9 mouse cellular contexts compared by ENCODE assay signal in the genomic region with DNA sequence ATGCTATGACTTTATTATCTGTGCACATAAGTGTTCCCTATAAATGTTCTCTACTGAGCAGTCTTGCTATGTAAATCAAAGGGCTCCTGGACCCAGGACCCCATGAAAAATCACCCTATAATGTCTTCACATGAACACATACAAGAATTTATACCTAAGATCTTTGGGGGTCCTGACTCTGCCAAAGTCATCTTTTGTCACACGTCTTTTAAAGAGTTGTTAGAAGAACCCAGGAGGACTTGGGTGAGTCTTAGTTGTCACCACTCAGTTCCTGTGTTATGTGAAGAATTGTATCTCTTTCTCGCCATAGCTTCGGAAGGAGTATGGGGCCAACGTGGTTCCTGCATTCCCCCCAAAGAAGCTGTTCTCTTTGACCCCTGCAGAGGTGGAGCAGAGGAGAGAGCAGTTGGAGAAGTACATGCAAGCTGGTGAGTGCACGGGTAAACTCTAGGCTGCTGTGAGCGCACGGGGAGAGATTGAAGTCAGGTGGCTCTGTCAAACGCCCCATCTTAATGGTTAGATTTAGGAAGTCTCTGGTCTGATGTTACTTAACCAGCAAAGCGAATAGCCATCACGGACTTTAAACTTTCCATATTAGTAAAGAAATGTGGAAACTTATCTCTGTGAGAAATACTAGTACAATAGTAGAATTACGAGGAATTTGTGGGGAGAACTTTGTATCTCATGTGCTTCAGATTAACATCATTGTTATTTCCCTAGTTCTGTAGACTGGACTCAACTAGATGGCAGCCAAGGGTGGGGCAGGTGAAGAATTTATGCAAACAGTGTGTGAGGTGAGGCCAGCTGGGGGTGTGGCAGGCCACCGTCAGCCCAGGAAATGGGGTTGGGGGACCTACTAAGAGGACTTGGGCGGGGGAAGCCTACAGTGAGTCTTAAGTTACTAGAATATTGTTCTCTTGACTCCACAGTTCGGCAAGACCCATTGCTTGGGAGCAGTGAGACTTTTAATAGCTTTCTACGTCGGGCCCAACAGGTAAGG. TPM values are rescaled to one million over a fixed set of nuclear protein-coding genes. Genes with fewer than 3 reads are reported as not detected.
DNase-seq lines count a peak whose midpoint lies in the region; ATAC-seq lines count a peak whose summit lies in the region.
"Had no signal": no experiment of that assay in that cellular context is flagged by ENCODE, and none has a peak within 500 bp of the region (broad histone marks: within the 10 kb centered on the region; RNA-seq: fewer than 3 reads in every experiment).

No protein-coding gene starts in this region.

- intact Hi-C loops in heart, postnatal 25 days (cut with DNase I), result no loop called here

- peaks cover 66% of the 10 kb centered on the region for H3K79me2 ChIP-seq in macrophage (ENCODE audit: inconsistent target)

- H3K27me3 ChIP-seq in heart, embryonic 10.5 days (ENCODE audit: insufficient read depth, poor library complexity, severe bottlenecking), result no peaks in the 10 kb centered on the region
- no peaks in the 10 kb centered on the region for H3K27me3 ChIP-seq in hindbrain, embryonic 12.5 days

- no peaks in the 10 kb centered on the region for H3K9me3 ChIP-seq in heart, embryonic 10.5 days
- H3K9me3 ChIP-seq in hindbrain, embryonic 12.5 days (replicated peaks), result no peaks in the 10 kb centered on the region

- H3K36me3 ChIP-seq in heart, embryonic 10.5 days, result peaks cover 71% of the 10 kb centered on the region
- H3K36me3 ChIP-seq in hindbrain, embryonic 12.5 days, result peaks cover 68% of the 10 kb centered on the region
- peaks cover 59% of the 10 kb centered on the region for H3K36me3 ChIP-seq in macrophage (ENCODE audit: inconsistent target)

- H3K4me1 ChIP-seq in heart, embryonic 10.5 days, result peaks cover 13% of the 10 kb centered on the region
- H3K4me1 ChIP-seq in hindbrain, embryonic 12.5 days, result peaks cover 22% of the 10 kb centered on the region

- peak overlapping the region; percentile 91 for H3K4me3 ChIP-seq in heart, embryonic 10.5 days
- peak overlapping the region; percentile 80; the same call in 1 of the 2 replicates for H3K4me3 ChIP-seq in hindbrain, embryonic 12.5 days
- H3K4me3 ChIP-seq in macrophage (ENCODE audit: inconsistent target), result peak overlapping the region; percentile 99; the same call in 1 of the 2 replicates

- 90% methylated on average over 16 of the region's 16 CpGs for WGBS in heart, embryonic 10.5 days
- WGBS in hindbrain, embryonic 12.5 days, result 94% methylated on average over 16 of the region's 16 CpGs
- 97% methylated on average over 16 of the region's 16 CpGs for WGBS in macrophage (ENCODE audit: missing documents)

- H3K9ac ChIP-seq in hindbrain, embryonic 12.5 days, result no peak overlapping the region

- no peak for DNase-seq in heart, embryonic 10.5 days (ENCODE audit: low spot score)
- DNase-seq in heart, postnatal 25 days (ENCODE audit: low spot score), result no peak
- DNase-seq in ES-CJ7 (ENCODE audit: low read depth, low spot score), result peak; percentile 76
- DNase-seq in right cerebral cortex, adult 2 months (ENCODE audit: low spot score in 2 of 2), result no peak
- no peak for DNase-seq in adrenal gland, postnatal 14 days
- no peak for DNase-seq in cerebellum, adult 11 months

- peak overlapping the region; percentile 87; the same call in 1 of the 2 replicates for H3K4me2 ChIP-seq in hindbrain, embryonic 12.5 days (replicated peaks)

- no peak for ATAC-seq in hindbrain, embryonic 12.5 days (ENCODE audit: low FRiP score)

- H3K27ac ChIP-seq in heart, embryonic 10.5 days, result no peak overlapping the region
- no peak overlapping the region for H3K27ac ChIP-seq in hindbrain, embryonic 12.5 days
- H3K27ac ChIP-seq in macrophage, result peak overlapping the region; percentile 90

RNA-seq across cellular contexts. Expression of a gene that starts 1.6 kb away (rescaled TPM):
- polyA plus RNA-seq in heart, embryonic 10.5 days (2016; fragmentation: Nextera tagmentation; extraction: Ambion mirVana), result 73.4 and 77.6 TPM in 2 replicates
- 10 to 100 TPM; 51.6 to 55.5 TPM for total RNA-seq in heart, postnatal 25 days (2021)
- 63.0 and 64.4 TPM in 2 replicates for polyA plus RNA-seq in hindbrain, embryonic 12.5 days (2016; fragmentation: Nextera tagmentation; extraction: Ambion mirVana)
- total RNA-seq in macrophage (2018; cell fraction: chromatin; rRNA removed), result 10 to 100 TPM in 16 of 26 experiments, 1 to 10 TPM in 10; 1.5 to 35.5 (median 11.9) TPM
- total RNA-seq in macrophage (2018; cell fraction: cytosol; rRNA removed), result 10 to 100 TPM in 24 of 26 experiments, 1 to 10 TPM in 2; 6.8 to 19.7 (median 13.9) TPM
- 10 to 100 TPM in 16 of 26 experiments, 1 to 10 TPM in 10; 5.3 to 27.3 (median 11.7) TPM for total RNA-seq in macrophage (2018; cell fraction: nucleus; rRNA removed)
- polyA plus RNA-seq in macrophage (2018), result 15.7 to 26.2 TPM (median 16.2 TPM) in 3 replicates
- 42.7 and 64.9 TPM in 2 replicates for total RNA-seq in adrenal gland, postnatal 14 days (2021)

RNA-seq across cellular contexts. Expression of a gene that starts 1.8 kb away (rescaled TPM):
- polyA plus RNA-seq in heart, embryonic 10.5 days (2016; fragmentation: Nextera tagmentation; extraction: Ambion mirVana), result 133 TPM in 2 replicates
- 10 to 100 TPM; 61.3 to 62.5 TPM for total RNA-seq in heart, postnatal 25 days (2021)
- polyA plus RNA-seq in hindbrain, embryonic 12.5 days (2016; fragmentation: Nextera tagmentation; extraction: Ambion mirVana), result 140 and 145 TPM in 2 replicates
- total RNA-seq in macrophage (2018; cell fraction: chromatin; rRNA removed), result 100 to 1,000 TPM in 4 of 26 experiments, 10 to 100 TPM in 22; 24.4 to 141 (median 73.8) TPM
- total RNA-seq in macrophage (2018; cell fraction: cytosol; rRNA removed), result 10 to 100 TPM; 44.3 to 70.4 (median 56.5) TPM
- total RNA-seq in macrophage (2018; cell fraction: nucleus; rRNA removed), result 10 to 100 TPM; 30.0 to 71.3 (median 41.8) TPM
- 30.9 to 73.2 TPM (median 66.8 TPM) in 3 replicates for polyA plus RNA-seq in macrophage (2018)
- 85.0 and 95.4 TPM in 2 replicates for total RNA-seq in adrenal gland, postnatal 14 days (2021)

RNA-seq across cellular contexts. Expression of a gene that starts 7.3 kb away (rescaled TPM):
- 7.3 and 11.0 TPM in 2 replicates for polyA plus RNA-seq in heart, embryonic 10.5 days (2016; fragmentation: Nextera tagmentation; extraction: Ambion mirVana)
- total RNA-seq in heart, postnatal 25 days (2021), result 1 to 10 TPM; 7.3 to 8.1 TPM
- polyA plus RNA-seq in hindbrain, embryonic 12.5 days (2016; fragmentation: Nextera tagmentation; extraction: Ambion mirVana), result 22.9 and 24.8 TPM in 2 replicates
- total RNA-seq in macrophage (2018; cell fraction: chromatin; rRNA removed), result 100 to 1,000 TPM in 14 of 26 experiments, 10 to 100 TPM in 12; 34.5 to 176 (median 108) TPM
- total RNA-seq in macrophage (2018; cell fraction: cytosol; rRNA removed), result 10 to 100 TPM; 21.7 to 46.3 (median 33.1) TPM
- 100 to 1,000 TPM in 8 of 26 experiments, 10 to 100 TPM in 18; 54.2 to 160 (median 82.4) TPM for total RNA-seq in macrophage (2018; cell fraction: nucleus; rRNA removed)
- polyA plus RNA-seq in macrophage (2018), result 20.3 to 33.4 TPM (median 25.0 TPM) in 3 replicates
- 25.8 and 27.9 TPM in 2 replicates for total RNA-seq in adrenal gland, postnatal 14 days (2021)

RNA-seq across cellular contexts. Expression of a gene that starts 14.8 kb away (rescaled TPM):
- polyA plus RNA-seq in heart, embryonic 10.5 days (2016; fragmentation: Nextera tagmentation; extraction: Ambion mirVana), result 67.1 and 81.9 TPM in 2 replicates
- total RNA-seq in heart, postnatal 25 days (2021), result 10 to 100 TPM; 32.0 to 35.8 TPM
- 86.0 and 89.2 TPM in 2 replicates for polyA plus RNA-seq in hindbrain, embryonic 12.5 days (2016; fragmentation: Nextera tagmentation; extraction: Ambion mirVana)
- 100 to 1,000 TPM in 20 of 26 experiments, 10 to 100 TPM in 6; 80.5 to 217 (median 171) TPM for total RNA-seq in macrophage (2018; cell fraction: chromatin; rRNA removed)
- total RNA-seq in macrophage (2018; cell fraction: cytosol; rRNA removed), result 10 to 100 TPM; 20.7 to 37.1 (median 26.6) TPM
- total RNA-seq in macrophage (2018; cell fraction: nucleus; rRNA removed), result 100 to 1,000 TPM in 5 of 26 experiments, 10 to 100 TPM in 21; 42.8 to 125 (median 76.1) TPM
- polyA plus RNA-seq in macrophage (2018), result 25.3 to 29.9 TPM (median 29.5 TPM) in 3 replicates
- 54.3 and 58.6 TPM in 2 replicates for total RNA-seq in adrenal gland, postnatal 14 days (2021)

RNA-seq across cellular contexts. Expression of a gene that starts 15.1 kb away (rescaled TPM):
- polyA plus RNA-seq in heart, embryonic 10.5 days (2016; fragmentation: Nextera tagmentation; extraction: Ambion mirVana), result 0.77 and 1.00 TPM in 2 replicates
- under 1 TPM; 0.23 to 0.28 TPM for total RNA-seq in heart, postnatal 25 days (2021)
- 1.8 and 2.3 TPM in 2 replicates for polyA plus RNA-seq in hindbrain, embryonic 12.5 days (2016; fragmentation: Nextera tagmentation; extraction: Ambion mirVana)
- total RNA-seq in macrophage (2018; cell fraction: chromatin; rRNA removed), result 10 to 100 TPM in 3 of 26 experiments, 1 to 10 TPM in 23; 1.2 to 13.2 (median 4.6) TPM
- 1 to 10 TPM in 4 of 26 experiments, under 1 TPM in 19, not detected in 3; 0.05 to 1.7 (median 0.48) TPM for total RNA-seq in macrophage (2018; cell fraction: cytosol; rRNA removed)
- total RNA-seq in macrophage (2018; cell fraction: nucleus; rRNA removed), result 1 to 10 TPM in 25 of 26 experiments, under 1 TPM in 1; 0.51 to 9.5 (median 3.1) TPM
- polyA plus RNA-seq in macrophage (2018), result 0.42 to 0.53 TPM in 2 of 3 replicates, not detected in the other
- 1.7 and 1.9 TPM in 2 replicates for total RNA-seq in adrenal gland, postnatal 14 days (2021)
- total RNA-seq: hematopoietic stem cell, adult 5-6 weeks had no signal
